Mouse (Mus musculus) hindbrain, postnatal 0 days (tissue): ENCODE measurements around the gene Trir. TPM values are rescaled to one million over a fixed set of nuclear protein-coding genes. Genes with fewer than 3 reads are reported as not detected.

ENCODE experiments used
- ATAC-seq: fragments of 200-750 bp; cut with Nextera tagmentation; 2 replicates; pipeline ENCODE4 v1.8.0; 2017; ENCODE audit warnings: mild to moderate bottlenecking, moderate TSS enrichment, moderate library complexity
- DNase-seq: peaks from one replicate; pipeline ENCODE4 v3.0.0-alpha.2; 2015; ENCODE audit warnings: low spot score
- H3K27ac ChIP-seq: fragments of 300-500 bp; sonication (generic); 2 replicates; pipeline ENCODE4 v1.5.1; 2014; ENCODE audit warnings: mild to moderate bottlenecking
- H3K27me3 ChIP-seq: fragments of 300-500 bp; sonication (generic); 2 replicates; pipeline ENCODE4 v1.6.1; 2014; ENCODE audit warnings: low read length, mixed read lengths; ENCODE audit not compliant: insufficient read depth
- H3K36me3 ChIP-seq: fragments of 300-500 bp; sonication (generic); 2 replicates; pipeline ENCODE4 v1.6.1; 2014; ENCODE audit warnings: low read length, mixed read lengths; ENCODE audit not compliant: insufficient read depth
- H3K4me1 ChIP-seq: fragments of 300-500 bp; sonication (generic); 2 replicates; pipeline ENCODE4 v1.6.1; 2014; ENCODE audit warnings: antibody characterized with exemption, low read length, mixed read lengths; ENCODE audit not compliant: insufficient read depth
- H3K4me2 ChIP-seq: fragments of 300-500 bp; sonication (generic); 2 replicates; pipeline ENCODE4 v1.6.1; 2014; ENCODE audit warnings: low read depth, mild to moderate bottlenecking, low read length, moderate library complexity, mixed read lengths
- H3K4me3 ChIP-seq: fragments of 300-500 bp; sonication (generic); 2 replicates; pipeline ENCODE4 v1.5.1; 2014; ENCODE audit warnings: low read length
- H3K9ac ChIP-seq: fragments of 300-500 bp; sonication (generic); replicated peaks from 2 replicates; pipeline ENCODE4 v1.6.1; 2014; ENCODE audit warnings: mild to moderate bottlenecking, low read length, moderate library complexity, mixed read lengths
- H3K9me3 ChIP-seq: fragments of 300-500 bp; sonication (generic); 2 replicates; pipeline ENCODE4 v1.6.1; 2016; ENCODE audit warnings: low read length, mixed read lengths
- CTCF ChIP-seq: IDR thresholded peaks from 2 replicates; pipeline ENCODE4 v1.5.1; 2016; ENCODE audit warnings: antibody characterized with exemption, control low read depth, low read depth
- WGBS: fragments of 180-500 bp; shearing (Covaris S2); extraction: QIAGEN DNeasy Blood & Tissue Kit; methylation state at CpG from one replicate; pipeline ENCODE4 v1.1.7; 2014; 5-methylcytosine and 5-hydroxymethylcytosine counted together
- polyA plus RNA-seq: library from polyadenylated mRNA; unstranded; fragments of >200 nt; fragmentation: Nextera tagmentation; extraction: Ambion mirVana; gene quantifications from 2 replicates; pipeline ENCODE4 v1.2.1, GENCODE M21; 2015
- total RNA-seq: library from RNA; depleted of rRNA; stranded (reverse); fragments of >200 nt; gene quantifications from 2 replicates; pipeline ENCODE4 v1.2.3, GENCODE M21; 2014

Gene Trir
- total and polyA plus RNA-seq, 2 experiments from 2014 or later: 146 to 220 TPM

DNA sequence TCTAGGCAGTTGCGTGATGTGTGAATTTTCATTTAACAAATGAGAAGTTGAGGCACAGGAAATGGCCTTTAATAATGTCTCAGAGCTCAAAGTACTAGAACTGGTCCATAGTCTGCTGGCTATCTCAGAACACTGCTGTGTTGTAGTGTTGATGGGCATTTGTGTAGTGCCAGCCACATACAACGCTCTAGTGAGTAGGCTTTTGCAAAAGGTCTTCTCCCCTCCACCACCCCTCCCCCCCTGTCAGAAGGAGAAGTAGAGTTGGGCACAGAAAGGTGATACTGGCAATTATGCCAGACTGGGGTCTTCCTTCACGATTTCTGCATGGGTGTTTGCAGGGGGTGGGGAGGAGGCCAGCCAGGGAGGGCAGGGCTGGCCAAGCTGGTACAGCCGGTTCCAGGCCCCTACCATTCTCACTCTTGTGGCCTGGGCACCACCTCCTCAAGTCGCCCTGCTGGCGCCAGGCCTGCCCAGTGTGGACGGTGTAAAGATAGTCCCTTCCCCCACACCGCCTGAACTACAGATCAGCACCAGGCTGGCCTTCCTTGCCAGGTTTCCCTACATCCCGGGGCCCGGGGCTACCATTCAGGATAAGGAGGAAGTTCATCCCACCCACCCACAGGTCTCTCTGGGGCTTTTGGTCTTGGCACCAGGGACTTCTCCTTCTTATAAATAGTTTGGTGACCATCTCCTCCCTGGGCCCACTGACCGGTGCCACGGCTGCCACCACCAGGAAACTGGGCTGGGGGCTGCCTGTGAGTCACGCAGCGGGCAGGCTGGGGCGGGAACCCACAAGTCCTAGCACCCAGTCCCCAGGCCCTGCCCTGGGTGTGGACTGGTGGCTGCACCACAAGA, 44.8 kb upstream of the Trir start:
- H3K4me2 ChIP-seq: no peak overlapping the region
- H3K9me3 ChIP-seq: no peaks in the 10 kb centered on the region
- no peak for DNase-seq
- ATAC-seq: no peak
- no peak for TF ChIP-seq CTCF
- no peaks in the 10 kb centered on the region for H3K27me3 ChIP-seq
- H3K4me3 ChIP-seq: no peak overlapping the region
- no peak overlapping the region for H3K9ac ChIP-seq
- H3K36me3 ChIP-seq: no peaks in the 10 kb centered on the region
- no peak overlapping the region for H3K27ac ChIP-seq
- 77% methylated on average over 15 of the region's 15 CpGs for WGBS
- peaks cover 40% of the 10 kb centered on the region for H3K4me1 ChIP-seq

- no peaks in the 10 kb centered on the region for H3K9me3 ChIP-seq
- no peaks in the 10 kb centered on the region for H3K36me3 ChIP-seq
- H3K27me3 ChIP-seq: no peaks in the 10 kb centered on the region
- H3K4me1 ChIP-seq: peaks cover 40% of the 10 kb centered on the region
- H3K4me3 ChIP-seq: no peak overlapping the region
- 77% methylated on average over 3 of the region's 3 CpGs for WGBS
- ATAC-seq (no peak), DNase-seq (no peak)
- no peak for TF ChIP-seq CTCF
- H3K27ac ChIP-seq: no peak overlapping the region
- H3K4me2 ChIP-seq: no peak overlapping the region
- no peak overlapping the region for H3K9ac ChIP-seq
Measured at GRCm38 (mm10) chr8:84982499-84983011, 44.1 kb upstream of the Trir start.

- peak overlapping the region; percentile 99 for H3K4me2 ChIP-seq
- ATAC-seq: no peak
- H3K9me3 ChIP-seq: no peaks in the 10 kb centered on the region
- peak overlapping the region; percentile 52 for H3K9ac ChIP-seq
- H3K4me3 ChIP-seq: peak overlapping the region; percentile 51; the same call in 1 of the 2 replicates
- H3K36me3 ChIP-seq: no peaks in the 10 kb centered on the region
- H3K27me3 ChIP-seq: no peaks in the 10 kb centered on the region
- 17% methylated on average over 16 of the region's 16 CpGs for WGBS
- no peak for DNase-seq
- H3K27ac ChIP-seq: peak overlapping the region; percentile 75; the same call in 1 of the 2 replicates
- no peak for TF ChIP-seq CTCF
- peaks cover 28% of the 10 kb centered on the region for H3K4me1 ChIP-seq
Measured at GRCm38 (mm10) chr8:84984294-84985048, 42.2 kb upstream of the Trir start.

DNA sequence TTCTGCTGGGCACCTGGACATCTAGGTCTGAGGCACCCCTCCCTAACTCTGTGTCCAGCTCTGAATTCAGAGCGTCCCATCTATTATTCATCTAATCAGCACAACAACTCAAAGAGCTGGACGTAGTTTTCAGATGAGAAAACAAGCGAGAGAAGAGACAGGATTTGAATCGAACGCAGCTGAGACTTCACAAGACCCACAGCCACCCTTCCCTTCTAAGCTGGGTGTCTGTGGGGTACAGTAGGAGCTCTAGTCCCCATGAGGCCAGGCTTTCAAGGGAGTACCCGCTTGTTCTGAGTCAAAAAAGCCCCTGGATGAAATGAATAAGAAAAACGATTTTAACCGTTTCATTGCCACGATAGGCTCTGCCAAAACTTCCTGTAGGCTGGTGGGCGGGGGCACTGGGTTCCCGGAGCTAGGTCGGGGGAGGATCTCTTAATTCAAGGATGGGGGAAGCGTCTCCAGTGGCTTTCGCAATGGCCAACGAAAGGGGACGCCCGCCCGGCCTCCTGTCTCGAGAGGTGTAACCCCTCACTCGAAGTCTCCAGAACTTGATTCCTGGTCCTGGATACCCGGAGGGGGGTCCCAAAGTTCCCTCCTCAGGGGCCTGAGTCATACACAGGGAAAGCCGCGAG, 41.5 kb upstream of the Trir start:
- peak overlapping the region; percentile 99 for H3K4me2 ChIP-seq
- H3K4me1 ChIP-seq: peaks cover 21% of the 10 kb centered on the region
- DNase-seq (no peak), ATAC-seq (no peak)
- peak overlapping the region; percentile 75 for H3K27ac ChIP-seq
- no peaks in the 10 kb centered on the region for H3K9me3 ChIP-seq
- peak overlapping the region; percentile 51 for H3K4me3 ChIP-seq
- 1% methylated on average over 23 of the region's 23 CpGs for WGBS
- peak overlapping the region; percentile 52 for H3K9ac ChIP-seq
- no peaks in the 10 kb centered on the region for H3K27me3 ChIP-seq
- H3K36me3 ChIP-seq: no peaks in the 10 kb centered on the region
- no peak for TF ChIP-seq CTCF

DNA sequence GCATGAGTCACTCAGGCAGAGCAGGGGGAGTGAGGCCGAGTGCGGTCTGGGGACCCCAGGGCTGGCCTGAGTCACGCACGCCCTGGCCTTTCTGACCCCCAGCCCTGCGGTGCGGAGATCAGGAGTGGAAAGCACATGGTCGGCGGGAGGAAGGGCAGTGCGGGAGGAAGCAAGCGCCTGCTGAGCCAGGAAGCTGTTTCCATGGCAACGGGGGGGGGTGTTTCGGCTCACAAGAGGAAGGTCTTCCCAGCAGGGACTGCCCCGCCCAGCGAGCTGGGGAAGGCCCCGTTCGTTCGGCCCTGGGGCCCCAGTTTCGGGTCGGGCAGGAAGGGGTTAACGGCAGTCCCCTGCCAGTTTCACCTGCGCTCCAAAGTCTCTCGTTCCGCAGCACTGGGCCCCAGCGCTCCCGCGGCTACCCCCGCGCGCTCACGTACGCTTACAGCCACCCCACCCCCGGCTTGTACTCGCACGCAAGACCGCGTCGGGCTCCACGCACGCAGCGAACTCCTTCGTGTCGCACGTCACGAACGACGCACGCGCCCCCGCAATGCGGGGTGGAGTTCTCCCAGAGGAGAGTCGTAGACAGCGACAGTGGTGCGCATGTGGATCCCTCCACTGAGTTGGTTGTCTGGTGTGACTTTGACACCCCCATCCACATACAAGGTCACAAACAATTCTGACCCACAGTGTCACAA, 40.8 kb upstream of the Trir start:
- no peaks in the 10 kb centered on the region for H3K27me3 ChIP-seq

More for the DNA sequence above, 40.8 kb upstream of the Trir start:
- peak overlapping the region; percentile 99 for H3K4me2 ChIP-seq
- peaks cover 17% of the 10 kb centered on the region for H3K4me1 ChIP-seq
- DNase-seq (peak; percentile 93), ATAC-seq (peak; percentile 68)
- H3K27ac ChIP-seq: peak overlapping the region; percentile 75
- no peaks in the 10 kb centered on the region for H3K36me3 ChIP-seq
- TF ChIP-seq CTCF: no peak
- H3K9me3 ChIP-seq: no peaks in the 10 kb centered on the region
- peak overlapping the region; percentile 52 for H3K9ac ChIP-seq
- H3K4me3 ChIP-seq: peak overlapping the region; percentile 51
- WGBS: under 1% methylated on average over 53 of the region's 53 CpGs
